Mouse (Mus musculus) inflammation-experienced regulatory T-cells, adult 6 months (primary cell): ENCODE measurements around the gene Gtf3c1. TPM values are rescaled to one million over a fixed set of nuclear protein-coding genes. Genes with fewer than 3 reads are reported as not detected.
"Not testable (repeated sequence)": the region's sequence is repeated elsewhere in the genome, so short reads cannot be mapped to it uniquely, and the experiment has no call there.

ENCODE experiments used
- ATAC-seq: one replicate; pipeline ENCODE4 v1.8.0; 2017
- polyA plus RNA-seq, 3 experiments: library from polyadenylated mRNA; unstranded; fragments of 100-300 nt; shearing (Covaris generic); gene quantifications; one replicate each; pipeline ENCODE4 v1.2.1; 2017

Gene Gtf3c1
- polyA plus RNA-seq = 10 to 100 TPM; 17.1 to 27.4 (median 23.4) TPM

DNA sequence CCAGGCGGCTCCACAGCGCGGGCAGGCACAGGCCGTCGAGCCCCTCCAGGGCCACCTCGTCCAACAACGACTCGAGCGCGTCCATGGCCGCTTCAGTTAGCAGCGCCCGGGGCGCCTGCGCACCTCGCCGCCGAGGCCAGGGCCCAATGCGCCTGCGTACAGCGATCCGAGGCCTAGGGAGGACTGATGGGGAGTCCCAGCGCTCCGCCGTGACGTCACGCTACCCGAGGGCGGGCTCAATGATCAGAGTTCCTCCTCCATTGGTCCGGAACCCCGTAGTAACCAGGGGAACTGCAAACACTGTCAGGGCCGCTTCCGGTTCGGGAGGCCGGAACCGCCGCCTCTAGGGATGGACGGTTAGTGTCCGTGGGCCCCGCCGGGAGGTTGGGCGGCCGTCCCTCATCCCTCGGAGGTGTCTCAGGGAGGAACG lies at the start of gene Gtf3c1, which contains the start of gene D430042O09Rik:
Gene Gtf3c1, minus strand, starts transcription at position 188 of the 430 bp plus-strand sequence.
Gene D430042O09Rik, plus strand, starts transcription at position 296 of the 430 bp plus-strand sequence.
- peak; percentile 98 for ATAC-seq

DNA sequence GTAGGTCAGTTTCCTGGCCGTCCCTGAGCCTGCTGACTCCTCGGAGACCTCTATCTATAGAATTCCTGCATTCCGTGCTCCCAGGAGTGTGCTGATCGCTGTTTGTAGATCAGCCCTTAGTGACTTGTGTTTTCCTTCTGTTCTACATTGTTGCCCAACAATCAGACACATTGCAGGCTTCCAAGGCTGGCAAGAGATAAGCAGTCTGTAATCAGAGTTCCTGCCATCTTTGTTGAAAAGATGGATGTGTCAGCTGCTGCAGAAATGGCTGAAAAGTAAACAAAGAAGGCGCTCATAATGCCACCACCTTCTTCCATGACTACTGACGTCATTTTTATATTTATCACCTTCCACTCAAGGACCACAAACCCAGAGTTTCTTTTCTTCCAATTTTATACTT lies 49.2 kb upstream of the Gtf3c1 start:
- no peak for ATAC-seq

DNA sequence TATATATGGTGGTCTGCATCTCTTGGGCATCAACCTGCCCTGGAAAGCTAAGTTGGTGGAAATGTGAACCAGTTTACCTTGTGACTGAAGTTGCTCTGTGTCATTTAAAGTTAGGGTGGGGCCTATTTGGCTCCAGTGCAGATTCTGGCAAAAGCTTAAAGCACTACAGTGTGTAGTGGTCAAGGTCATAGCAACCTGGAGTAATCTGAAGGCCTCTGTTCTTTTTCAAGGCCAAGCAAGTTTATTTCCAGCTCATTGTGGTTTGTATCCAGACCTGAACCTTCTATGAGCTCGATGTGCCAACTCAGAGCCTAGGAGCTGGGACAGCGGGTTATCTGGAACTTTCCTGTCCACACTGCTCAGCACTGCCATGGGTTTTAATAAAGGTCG lies 45.7 kb upstream of the Gtf3c1 start:
- ATAC-seq = no peak

DNA sequence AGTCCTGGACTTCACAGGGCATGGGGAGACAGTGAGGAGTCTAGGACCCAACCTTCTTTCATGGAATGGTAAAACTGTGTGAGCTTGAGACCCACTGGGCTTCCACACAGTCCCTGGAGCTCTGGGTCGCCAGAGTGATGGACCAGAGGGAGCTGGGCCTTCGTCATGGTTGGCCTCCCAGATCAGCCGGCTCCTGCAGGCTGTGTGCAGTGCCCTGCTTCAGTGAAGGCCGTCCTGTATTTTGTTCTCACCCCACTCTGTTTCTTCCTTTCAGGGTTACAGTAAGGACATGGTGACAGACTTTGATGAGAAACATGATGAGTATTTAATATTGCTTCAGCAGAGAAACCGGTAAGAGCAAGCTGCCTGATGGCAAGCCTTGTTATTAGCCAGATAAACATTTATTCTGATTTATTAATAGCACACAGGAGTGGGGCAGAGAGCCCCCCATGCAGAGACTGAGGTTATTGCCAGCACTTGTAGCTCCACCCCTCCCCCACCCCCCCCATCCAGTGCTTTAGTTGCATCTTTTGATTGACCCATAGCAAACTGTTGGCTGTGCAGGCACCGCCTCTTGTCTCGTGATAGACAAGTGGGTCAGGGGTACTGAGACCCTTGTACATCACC lies 45.2 kb upstream of the Gtf3c1 start:
- no peak for ATAC-seq

DNA sequence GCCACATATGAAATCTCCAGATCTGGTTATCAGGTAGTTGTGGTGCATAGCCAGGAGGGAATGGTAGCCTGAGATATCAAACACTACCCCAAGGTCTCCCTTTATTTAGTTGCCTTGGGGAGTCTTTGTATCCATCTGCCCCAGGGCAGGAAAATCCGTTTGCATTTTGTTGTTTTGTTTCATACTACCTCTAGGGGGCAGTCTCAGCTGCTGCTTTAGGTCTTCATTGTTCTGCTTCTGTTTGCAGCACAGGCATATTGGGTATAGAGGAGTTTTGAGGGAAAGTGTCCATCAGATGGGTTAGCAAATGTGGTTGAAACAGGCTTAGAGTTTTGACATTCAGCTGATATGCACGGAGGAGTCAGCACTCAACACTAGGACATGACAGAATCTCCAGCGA lies 40.6 kb upstream of the Gtf3c1 start:
- no peak for ATAC-seq

DNA sequence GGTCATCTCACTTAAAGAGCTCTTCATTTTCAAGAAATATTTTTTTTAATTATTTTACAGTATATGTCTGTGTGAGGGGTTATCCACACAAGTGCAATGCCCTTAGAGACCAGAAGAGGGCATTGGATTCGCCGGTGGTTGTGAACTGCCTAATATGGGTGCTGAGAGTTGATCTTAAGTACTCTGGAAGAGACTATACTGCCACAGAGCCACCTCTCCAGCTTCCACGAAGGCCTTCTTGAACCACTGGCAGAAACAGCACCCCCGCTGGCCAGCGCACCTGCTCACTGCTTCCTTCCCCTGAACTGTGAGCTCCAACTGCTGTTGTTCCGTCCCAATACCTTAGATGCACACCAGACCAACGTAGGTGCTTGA lies 39.7 kb upstream of the Gtf3c1 start:
- ATAC-seq = no peak

DNA sequence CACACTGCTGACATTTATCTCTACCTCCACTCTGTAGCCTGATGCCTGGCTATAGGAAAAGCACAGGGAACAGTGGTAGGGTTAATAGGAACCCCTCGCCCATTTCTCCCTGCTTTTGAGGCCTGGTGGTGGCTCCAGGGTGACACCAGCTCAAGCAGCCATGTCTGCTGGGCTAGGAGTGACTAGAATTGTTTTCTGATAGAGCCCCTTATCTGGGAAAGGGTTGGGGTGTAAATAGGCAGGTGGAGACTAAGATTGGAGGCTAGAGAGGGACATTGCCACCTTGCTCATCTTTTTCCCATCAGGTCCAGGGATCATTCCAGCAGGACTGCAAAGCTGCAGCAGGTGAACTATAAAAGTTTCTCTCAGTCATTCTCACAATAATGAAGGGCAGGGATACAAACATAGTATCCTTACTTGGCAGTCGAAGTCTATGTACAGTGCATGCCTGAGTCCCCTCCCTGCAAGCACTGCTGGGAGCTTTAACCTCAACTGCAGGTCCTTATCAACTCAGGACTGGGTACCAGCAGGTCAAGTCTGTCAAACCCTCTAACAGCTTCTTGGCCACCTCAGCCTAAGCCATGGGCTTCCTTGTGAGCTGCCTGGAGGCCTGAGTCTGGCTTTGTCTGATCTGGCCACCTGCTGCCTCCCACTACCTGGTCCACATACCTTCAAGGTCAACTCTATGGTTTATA lies 39.2 kb upstream of the Gtf3c1 start:
- no peak for ATAC-seq

DNA sequence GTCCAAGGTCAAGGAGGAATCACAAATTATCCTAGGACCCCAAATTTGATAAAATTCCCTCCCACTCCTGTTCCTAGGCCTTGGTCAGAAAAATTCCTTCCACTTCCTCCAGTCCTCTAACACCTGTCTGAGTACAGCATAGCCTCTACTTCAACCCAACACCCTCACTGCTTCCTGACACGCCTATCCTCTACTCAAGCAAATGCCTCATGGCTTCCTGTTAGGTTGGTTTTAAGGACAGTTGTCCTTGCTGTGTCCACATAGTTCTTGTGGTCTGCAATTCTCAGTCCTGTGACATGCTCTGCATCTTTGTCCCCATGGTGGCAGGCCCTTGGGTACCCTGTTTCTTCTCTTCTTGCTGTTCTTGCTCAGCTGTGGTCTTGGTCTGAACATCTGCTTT lies 37.2 kb upstream of the Gtf3c1 start:
- ATAC-seq = no peak

DNA sequence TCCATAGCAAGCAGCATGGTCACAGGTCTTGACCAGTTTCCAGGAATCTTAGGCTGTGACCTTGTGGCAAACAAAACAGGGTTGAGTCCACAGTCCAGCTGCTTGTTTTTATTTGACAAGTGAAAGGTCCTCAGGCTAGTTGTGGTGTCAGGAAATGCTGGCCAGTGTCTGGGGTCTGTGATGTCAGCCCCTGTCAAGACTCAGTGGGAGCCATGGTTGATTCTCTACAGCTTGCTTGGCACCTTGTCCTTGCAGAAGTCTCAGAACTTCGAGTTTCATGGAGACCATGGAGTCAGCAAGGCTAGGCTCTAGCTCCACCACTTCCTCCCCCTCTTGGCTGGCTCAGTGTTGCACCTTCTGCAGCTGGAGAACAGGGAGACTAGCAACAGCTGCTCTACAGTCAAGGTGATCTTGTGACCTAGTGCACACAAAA lies 33.7 kb upstream of the Gtf3c1 start:
- no peak for ATAC-seq

DNA sequence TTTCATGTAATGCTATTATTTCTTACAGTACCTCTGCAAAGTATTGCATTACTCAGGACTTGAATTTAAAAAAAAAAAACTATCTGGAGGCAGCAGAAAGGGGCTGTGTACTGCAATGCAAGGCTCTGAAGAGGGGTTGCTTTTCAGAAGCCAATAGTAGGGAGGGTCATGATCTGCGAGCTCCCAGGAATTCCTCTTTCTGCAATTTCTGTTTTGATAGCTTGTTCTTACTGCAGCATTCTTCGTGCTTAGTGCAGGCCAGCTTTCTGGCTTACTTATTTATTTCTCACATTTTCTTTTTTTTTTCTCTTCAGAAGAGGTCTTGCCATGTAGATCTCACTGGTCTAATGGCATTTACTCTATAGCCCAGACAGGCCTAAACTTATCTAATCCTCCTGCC lies 32.9 kb upstream of the Gtf3c1 start:
- no peak for ATAC-seq

DNA sequence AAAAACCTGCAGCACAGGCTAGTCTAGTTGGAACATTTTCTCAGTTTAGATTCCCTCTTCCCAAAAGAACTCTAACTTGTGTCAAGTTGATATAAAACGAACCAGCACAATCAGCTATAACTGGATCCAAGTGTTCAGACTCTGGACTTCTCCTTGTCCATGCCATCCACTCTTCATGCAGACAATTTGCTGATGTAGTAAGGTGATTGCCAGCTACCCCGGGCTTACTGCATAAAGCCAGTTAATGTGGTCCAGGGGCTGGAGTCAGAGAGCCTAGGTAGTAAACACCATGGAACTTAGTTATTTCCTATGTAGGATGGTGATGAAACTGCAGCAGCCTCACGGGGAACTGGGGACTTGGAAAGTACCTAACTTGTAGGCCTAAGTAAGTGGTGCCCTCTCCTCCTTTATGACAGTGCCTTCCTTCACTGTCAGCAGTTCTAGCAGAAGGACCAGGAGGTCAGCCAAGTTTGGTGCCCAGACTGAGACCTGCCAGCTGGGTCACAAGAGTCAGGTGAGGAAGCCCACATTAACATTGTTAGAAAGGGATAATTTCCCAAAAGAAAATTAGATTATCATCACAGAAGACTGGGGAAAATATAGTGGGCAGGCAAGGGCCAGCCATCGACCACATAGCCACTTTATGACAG lies 28.9 kb upstream of the Gtf3c1 start:
- ATAC-seq = no peak

DNA sequence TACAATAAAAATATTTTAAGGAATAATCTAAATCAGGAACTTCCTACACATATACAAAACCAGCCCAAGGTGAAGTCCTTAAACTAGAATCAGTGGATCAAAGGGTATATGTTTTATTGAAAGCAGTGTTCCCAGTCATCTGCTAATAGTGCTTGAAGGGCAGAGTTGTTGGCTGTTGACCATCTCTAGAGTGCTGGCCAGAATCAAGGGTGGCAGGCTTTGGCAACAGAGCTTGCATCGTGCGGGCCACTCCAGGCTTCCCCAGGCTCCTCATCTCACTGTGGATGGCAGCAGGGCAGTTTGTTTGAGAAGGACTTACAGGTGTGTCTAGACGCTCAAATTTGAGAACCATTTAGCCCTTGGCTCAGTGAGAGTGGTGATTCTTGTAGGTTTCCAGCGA lies 26.2 kb upstream of the Gtf3c1 start:
- no peak for ATAC-seq

DNA sequence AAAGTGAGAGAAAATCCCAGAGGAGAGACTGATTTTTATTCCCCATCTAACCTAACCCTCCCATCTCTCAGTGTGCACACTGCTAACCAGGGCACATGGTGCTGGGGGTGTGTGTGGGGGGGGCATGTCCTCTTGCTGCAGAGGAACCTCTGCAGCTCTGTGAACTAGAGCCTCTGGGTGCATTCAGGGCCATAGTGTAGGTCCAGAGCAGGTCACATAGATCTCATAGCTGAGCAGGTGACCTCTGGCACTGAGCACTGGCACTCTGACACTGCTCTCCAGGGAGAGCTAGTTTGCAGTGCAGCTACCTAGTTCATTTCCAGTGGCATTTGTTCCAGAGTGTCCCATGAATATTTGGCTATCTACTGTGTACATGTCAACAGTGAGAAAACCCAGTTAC lies 24.1 kb upstream of the Gtf3c1 start:
- ATAC-seq = no peak

DNA sequence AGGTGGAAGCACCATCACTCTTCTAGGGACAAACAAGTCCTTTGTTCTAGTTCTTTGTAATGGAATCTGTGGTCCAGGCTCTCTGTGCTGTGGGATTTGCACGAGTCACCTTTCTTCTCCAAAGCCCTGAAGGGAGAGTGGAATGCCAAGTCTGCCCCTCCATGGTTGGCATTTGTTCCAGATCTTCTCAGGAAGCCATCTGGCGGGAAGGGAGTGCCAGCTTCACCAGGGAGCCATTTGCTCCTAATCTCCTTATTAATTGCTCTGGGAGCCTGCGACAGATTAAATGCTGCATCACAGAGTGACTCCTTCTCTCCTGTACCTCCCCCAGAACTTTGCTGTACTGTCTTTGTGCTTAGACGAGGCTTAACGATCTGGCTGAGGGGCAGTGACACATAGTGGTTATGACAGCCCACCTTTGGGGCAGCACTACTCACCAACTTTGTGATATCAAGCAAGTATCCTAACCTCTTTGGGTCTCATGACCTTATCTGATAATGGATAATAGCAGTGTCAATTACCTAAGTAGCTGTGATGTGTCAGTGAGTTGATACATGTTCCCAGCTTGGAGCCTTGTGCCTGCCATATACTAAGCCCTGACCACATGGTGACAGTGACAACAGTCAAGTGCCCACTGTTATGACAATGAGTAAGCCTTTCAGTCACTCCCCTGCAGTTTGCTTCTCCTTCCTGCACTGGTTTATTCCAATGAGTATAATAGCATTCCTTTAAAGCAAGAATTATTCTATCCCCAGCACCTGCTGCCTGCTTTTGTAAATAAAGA lies 15.8 kb upstream of the Gtf3c1 start:
- no peak for ATAC-seq

DNA sequence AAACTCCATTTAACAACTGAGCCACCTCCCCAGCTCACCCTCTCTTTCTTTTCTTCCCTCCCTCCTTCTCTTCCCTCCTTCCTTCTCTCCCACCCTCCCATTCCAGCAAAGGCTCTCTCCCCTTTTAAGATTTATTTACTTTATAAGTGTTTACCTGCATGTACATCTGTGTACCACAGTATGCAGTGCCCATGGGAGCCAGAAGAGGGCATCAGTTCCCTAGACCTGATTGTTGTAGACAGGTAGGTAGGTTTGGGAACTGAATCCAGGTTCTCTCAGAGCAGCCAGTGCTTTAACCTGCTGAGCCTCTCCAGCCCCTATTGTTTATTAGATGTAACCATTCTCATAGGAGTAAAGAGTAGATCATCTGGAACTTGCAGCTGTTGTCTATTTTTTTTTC lies 14.5 kb upstream of the Gtf3c1 start:
- no peak for ATAC-seq

DNA sequence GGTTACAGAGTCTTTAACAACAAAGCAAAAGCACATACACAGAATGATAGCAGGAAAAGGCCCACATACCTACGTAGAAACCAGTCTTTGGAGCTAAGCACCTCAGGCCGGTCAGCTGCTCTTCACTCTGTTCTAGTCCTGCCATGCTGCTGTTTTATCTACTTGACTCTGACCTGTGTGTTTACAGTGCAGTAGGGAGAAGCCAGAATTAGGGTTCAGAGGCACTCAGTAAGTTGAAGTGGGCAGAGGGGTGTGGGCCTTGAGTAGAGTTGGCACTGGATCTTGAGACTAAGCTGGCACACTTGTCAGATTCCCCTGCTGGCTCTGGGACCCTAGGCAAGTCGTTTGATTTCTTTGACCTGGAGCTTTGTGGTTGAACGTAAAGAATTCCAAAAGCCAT lies 13.5 kb upstream of the Gtf3c1 start:
- ATAC-seq = no peak

DNA sequence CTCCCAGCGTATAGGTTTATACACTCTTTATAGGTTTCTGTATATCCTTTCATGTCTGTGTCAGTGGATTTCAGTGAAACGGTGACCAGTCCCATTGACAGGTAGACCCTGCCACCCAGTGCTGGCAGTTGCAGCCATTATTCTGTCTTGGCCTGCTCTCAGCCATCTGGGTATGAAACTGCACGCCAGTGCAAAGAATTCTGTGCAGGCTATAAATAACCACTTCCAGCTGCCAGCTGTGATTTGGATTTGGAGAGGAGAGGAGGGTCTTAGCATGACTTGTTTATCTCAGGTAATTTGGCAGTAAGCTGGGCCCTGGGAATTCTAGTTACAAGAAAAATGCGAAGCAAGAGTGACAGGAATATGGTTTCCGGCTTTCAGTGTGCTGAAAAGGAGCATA lies 12.8 kb upstream of the Gtf3c1 start:
- ATAC-seq = no peak

DNA sequence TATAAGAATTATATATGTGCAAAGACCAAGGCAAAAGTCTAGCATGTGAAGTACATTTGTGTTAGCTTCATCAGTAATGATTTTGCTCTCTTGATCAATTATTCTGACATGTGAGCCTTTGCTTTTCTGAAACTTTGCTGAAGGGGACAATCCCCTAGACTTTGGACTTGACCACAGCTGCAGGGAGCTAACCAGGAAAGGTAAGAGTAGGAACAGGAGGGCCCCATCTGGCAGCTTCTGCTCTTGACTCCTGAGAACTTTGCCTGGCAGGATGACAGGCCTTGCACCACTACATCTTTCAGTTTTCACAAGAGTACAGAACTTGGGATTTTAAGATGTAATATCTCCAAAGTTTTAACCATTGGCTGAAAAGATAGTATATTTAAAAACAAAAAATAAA lies 10.0 kb upstream of the Gtf3c1 start:
- no peak for ATAC-seq

DNA sequence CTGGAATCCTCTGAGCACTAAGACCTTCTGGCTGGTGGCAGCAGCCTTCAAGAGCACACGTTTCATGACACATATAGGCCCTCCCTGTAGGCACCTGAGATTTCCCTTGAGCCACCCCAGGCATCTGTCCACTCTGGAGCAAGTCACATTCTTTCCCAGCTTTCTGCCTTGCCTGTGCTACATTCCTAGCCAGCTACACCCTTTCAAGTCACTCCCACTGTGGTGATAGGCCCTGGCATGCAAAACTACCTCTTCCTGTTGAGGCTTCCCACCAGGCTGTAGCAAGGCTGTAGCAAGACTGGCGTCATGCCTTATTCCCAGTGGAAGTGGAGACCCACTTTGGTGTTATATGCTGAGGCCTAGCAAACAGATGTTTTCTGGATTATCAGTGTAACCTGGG lies 9.1 kb upstream of the Gtf3c1 start:
- no peak for ATAC-seq

DNA sequence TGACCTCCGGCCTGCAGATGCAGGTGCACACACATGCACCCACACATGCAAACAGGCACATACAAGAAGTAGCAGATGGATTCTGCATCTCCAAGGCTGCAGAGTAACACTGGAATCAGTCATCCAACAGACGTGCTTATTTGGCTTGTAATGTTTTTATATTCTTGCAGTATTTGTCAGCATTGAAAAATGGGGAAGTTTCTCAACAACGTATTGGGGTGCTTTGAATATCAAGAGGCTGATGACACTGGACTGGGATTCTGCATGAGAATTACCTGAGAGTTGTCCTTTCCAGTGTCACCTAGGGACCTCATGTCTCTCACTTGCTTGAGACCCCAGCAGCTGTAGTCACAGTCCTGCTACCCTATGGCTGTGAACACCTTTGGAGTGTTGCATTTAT lies 7.2 kb upstream of the Gtf3c1 start:
- no peak for ATAC-seq

DNA sequence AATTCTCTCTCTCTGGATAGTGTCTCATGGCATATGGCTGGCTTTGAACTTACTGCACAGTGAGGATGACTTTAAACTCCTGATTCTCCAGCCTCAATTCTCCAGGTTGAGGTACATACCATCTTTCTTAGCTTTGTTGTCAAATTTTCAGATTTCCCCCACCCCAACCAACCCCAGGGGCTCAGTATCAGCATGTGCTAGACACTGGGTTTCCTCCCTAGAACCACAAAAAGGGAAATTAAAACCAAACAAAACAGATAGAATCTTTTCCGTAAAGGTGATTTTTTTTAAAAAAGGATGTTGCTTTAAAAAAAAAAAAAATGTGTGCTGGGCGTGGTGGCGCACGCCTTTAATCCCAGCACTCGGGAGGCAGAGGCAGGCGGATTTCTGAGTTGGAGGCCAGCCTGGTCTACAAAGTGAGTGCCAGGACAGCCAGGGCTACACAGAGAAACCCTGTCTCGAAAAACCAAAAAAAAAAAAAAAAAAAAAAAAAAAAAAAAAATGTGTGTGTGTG lies 6.0 kb upstream of the Gtf3c1 start:
- not testable (repeated sequence) for ATAC-seq

DNA sequence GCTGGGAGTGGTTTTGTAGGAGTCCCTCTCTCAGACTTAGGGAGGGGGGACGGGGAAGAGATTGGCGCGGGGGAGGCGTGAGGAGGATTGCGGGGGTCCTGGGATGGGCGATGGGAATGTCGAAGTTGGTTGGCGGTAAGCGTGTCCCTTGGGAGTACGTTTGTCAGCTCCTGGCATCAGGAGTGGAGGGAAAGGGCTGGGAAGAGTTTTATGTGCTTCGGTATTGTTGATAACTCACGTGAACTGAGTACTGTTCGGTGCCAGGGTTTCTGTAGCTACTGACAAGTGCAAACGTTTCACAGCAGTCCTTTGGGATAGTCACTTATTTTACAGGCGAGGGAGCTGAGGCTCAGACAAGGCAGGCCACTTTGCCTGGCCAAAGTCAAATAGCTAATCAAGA lies 520 bp upstream of the Gtf3c1 start:
- no peak for ATAC-seq

DNA sequence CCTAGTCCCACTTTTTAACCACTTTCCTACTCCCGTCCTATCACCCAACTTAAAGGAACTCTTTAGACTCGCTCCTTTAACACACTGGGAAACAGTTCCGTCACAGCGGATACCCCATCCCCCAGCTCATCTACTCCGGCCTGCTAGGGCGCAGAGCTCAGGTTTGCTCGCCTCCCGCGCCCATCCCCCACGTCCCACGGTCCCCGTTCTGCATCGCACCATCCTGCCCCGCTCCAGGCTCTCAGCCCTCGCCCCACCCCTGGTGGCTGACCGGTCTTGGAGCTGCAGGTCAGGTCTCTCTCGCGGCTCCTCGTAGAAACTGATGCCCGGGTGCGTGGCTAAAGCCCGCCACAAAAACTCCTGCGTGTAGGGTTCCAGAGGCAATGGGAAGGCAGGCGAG lies 394 bp downstream of the Gtf3c1 start:
- ATAC-seq = peak; percentile 36
